8 mouse cellular contexts compared by ENCODE assay signal in the genomic region with DNA sequence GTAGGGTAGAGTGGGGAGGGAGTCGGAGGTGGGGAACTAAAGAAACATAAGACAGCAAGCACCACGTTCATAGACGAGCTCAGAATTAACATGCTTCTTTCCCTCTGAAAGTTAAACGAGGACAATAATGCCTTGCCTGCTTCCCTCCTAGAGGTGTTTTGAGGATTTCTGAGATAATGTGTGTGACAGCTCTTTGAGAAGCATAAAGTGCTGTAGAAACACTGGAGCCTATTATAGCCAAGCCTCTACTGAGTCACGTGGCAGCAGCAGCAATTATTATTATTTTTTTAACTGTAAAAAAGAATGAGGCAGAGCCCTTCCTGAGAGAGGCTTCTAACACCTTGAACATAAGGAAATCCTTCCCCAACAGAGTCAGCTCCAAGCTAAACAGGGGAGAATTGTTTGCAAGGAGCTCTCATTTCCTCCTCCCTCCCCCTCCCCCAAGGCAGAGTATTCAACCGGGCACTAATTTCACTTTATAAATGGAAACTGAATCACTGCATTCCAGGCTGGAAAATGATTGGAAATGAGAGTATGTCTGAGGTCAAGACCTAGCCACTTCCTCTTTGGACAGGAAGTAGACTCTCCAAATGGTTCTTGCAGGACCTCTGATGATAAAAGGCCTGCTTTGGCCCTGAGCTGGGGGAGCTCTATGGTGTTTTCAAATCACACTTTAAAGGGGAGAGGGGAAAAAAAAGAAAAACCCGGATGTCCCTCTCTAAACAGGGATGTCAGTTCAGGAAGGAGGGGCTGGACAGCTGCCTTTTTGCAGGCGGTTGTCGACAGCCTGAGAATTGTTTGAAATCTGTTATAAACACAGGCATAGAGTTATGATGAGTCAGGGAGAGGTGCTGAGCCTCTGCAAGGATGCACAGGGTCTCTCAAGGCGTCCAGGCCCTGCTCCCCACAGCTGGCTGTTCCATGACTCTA.
DNase-seq lines count a peak whose midpoint lies in the region; ATAC-seq and TF ChIP-seq lines count a peak whose summit lies in the region.

No protein-coding gene starts in this region.

- intact Hi-C loops in left cerebral cortex, adult 2 months (cut with DNase I) = no loop called here
- intact Hi-C loops in left cerebral cortex, postnatal 4 days (cut with DNase I) = no loop called here

- TF ChIP-seq CTCF in left cerebral cortex, adult 2 months (IDR thresholded peaks at IDR 0.05) = no peak

- peak overlapping the region; percentile 69 for H3K27ac ChIP-seq in left cerebral cortex, adult 2 months

- 0 out of 2 replicates have a peak, but pooled peaks have one; percentile 17 for ATAC-seq in megakaryocyte progenitor cell, adult 5-6 weeks (replicated peaks; ENCODE audit: poor library complexity)
- no peak for ATAC-seq in megakaryocyte-erythroid progenitor cell, adult 5-6 weeks (replicated peaks; ENCODE audit: low FRiP score, low TSS enrichment, poor library complexity, severe bottlenecking)

- H3K4me3 ChIP-seq in left cerebral cortex, adult 2 months = no peak overlapping the region

- DNase-seq in left cerebral cortex, adult 2 months (ENCODE audit: extremely low spot score in 1 of 2, low spot score in 2 of 2) = no peak
- DNase-seq in left cerebral cortex, postnatal 4 days = no peak
- DNase-seq in heart, adult 9 months (ENCODE audit: low spot score in 2 of 2) = peak; percentile 82 to 93
- peak; percentile 78 for DNase-seq in kidney, postnatal 10 days
- no peak for DNase-seq in thymus, adult 18-20 months
- no peak for DNase-seq in T-cell, adult 2 months (ENCODE audit: low spot score)

Comparison
In these comparisons a context has a peak if more than half of its experiments do, and no peak if none do; other contexts are left out.
1. DNase-seq: peak in heart, adult 9 months (2 of 2) and kidney, postnatal 10 days (single experiment); none in left cerebral cortex, adult 2 months (0 of 2), left cerebral cortex, postnatal 4 days (single experiment), thymus, adult 18-20 months (0 of 2) and T-cell, adult 2 months (single experiment).